Mouse (Mus musculus): ENCODE results near the gene Asgr1. TPM values are rescaled to one million over a fixed set of nuclear protein-coding genes. Genes with fewer than 3 reads are reported as not detected.

Gene Asgr1
- total and polyA plus RNA-seq, 3 experiments: not detected

- H3K36me3 ChIP-seq (replicated peaks): peaks cover 22% of the 10 kb centered on the region
- no peak for TF ChIP-seq CTCF (IDR thresholded peaks at IDR 0.05; ENCODE audit: low read depth, low read length)
- no peak for TF ChIP-seq GATA2 (IDR thresholded peaks at IDR 0.05; ENCODE audit: borderline replicate concordance, low read depth, low read length)
- no peak for TF ChIP-seq GATA1 (IDR thresholded peaks at IDR 0.05; ENCODE audit: borderline replicate concordance, low read length)
- no peak for DNase-seq (ENCODE audit: low spot score)
- H3K4me3 ChIP-seq (ENCODE audit: low read depth, low read length): no peak overlapping the region
- H3K4me1 ChIP-seq (ENCODE audit: insufficient read depth, low read depth, low read length): peaks cover 70% of the 10 kb centered on the region
- H3K9me3 ChIP-seq (replicated peaks): no peaks in the 10 kb centered on the region
- no peak for ATAC-seq (ENCODE audit: extremely low read depth, insufficient number of reproducible peaks, low FRiP score, poor library complexity, severe bottlenecking)
- peaks cover 5% of the 10 kb centered on the region; the same call in 1 of the 2 replicates for H3K27me3 ChIP-seq (ENCODE audit: insufficient read depth, low read length)
Measured at GRCm38 (mm10) chr11:70017199-70017767, 36.6 kb upstream of the Asgr1 start.

- ATAC-seq (ENCODE audit: extremely low read depth, insufficient number of reproducible peaks, low FRiP score, poor library complexity, severe bottlenecking) (no peak), DNase-seq (ENCODE audit: low spot score) (no peak)
- peaks cover 6% of the 10 kb centered on the region for H3K27me3 ChIP-seq (ENCODE audit: insufficient read depth, low read length)
- TF ChIP-seq GATA1 (IDR thresholded peaks at IDR 0.05; ENCODE audit: borderline replicate concordance, low read length): no peak
- no peak for TF ChIP-seq CTCF (IDR thresholded peaks at IDR 0.05; ENCODE audit: low read depth, low read length)
- no peak for TF ChIP-seq TAL1 (conservative IDR thresholded peaks at IDR 0.05; ENCODE audit: low read depth, low read length)
- no peak for TF ChIP-seq GATA2 (IDR thresholded peaks at IDR 0.05; ENCODE audit: borderline replicate concordance, low read depth, low read length)
- no peak for TF ChIP-seq POLR2AphosphoS5 (IDR thresholded peaks at IDR 0.05; ENCODE audit: insufficient replicate concordance, low read depth, low read length)
- peaks cover 12% of the 10 kb centered on the region for H3K36me3 ChIP-seq (replicated peaks)
- peaks cover 70% of the 10 kb centered on the region for H3K4me1 ChIP-seq (ENCODE audit: insufficient read depth, low read depth, low read length)
- peak overlapping the region; percentile 64 for H3K4me3 ChIP-seq (ENCODE audit: low read depth, low read length)
- no peaks in the 10 kb centered on the region for H3K9me3 ChIP-seq (replicated peaks)
Measured at GRCm38 (mm10) chr11:70018131-70018990, 35.5 kb upstream of the Asgr1 start.

DNA sequence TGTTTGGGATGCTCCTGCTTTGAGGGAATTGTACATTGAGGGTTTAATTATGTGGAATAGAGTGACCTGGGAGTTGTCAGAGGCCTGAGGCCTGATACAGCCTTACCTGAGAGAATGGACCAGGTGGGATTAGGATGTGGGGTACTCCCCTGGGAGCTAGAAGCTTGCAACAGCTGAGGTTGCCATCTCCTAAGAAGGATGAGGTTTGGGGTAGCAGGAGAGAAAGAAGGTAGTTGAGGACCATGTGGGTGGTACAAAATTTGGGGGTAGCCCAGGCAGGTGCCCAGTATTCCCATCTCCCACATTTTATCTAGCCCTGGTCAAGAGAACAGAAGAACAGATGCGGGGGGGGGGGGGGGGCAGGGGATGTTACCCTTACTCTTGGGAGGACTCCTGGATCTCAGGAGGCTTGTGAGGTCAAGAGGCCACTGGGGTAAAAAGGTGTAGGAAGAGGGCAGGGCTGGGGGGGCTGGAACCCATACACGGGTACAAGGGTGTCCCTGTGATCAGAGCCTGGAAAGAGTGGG, 34.3 kb upstream of the Asgr1 start:
- DNase-seq (ENCODE audit: low spot score): no peak
- H3K9me3 ChIP-seq (replicated peaks): no peaks in the 10 kb centered on the region
- H3K4me1 ChIP-seq (ENCODE audit: insufficient read depth, low read depth, low read length): peaks cover 62% of the 10 kb centered on the region
- peaks cover 18% of the 10 kb centered on the region for H3K27me3 ChIP-seq (ENCODE audit: insufficient read depth, low read length)
- ATAC-seq (ENCODE audit: extremely low read depth, insufficient number of reproducible peaks, low FRiP score, poor library complexity, severe bottlenecking): no peak
- TF ChIP-seq TAL1 (conservative IDR thresholded peaks at IDR 0.05; ENCODE audit: low read depth, low read length) (no peak), POLR2AphosphoS5 (IDR thresholded peaks at IDR 0.05; ENCODE audit: insufficient replicate concordance, low read depth, low read length) (no peak), GATA1 (IDR thresholded peaks at IDR 0.05; ENCODE audit: borderline replicate concordance, low read length) (no peak), CTCF (IDR thresholded peaks at IDR 0.05; ENCODE audit: low read depth, low read length) (no peak), GATA2 (IDR thresholded peaks at IDR 0.05; ENCODE audit: borderline replicate concordance, low read depth, low read length) (no peak)
- H3K4me3 ChIP-seq (ENCODE audit: low read depth, low read length): no peak overlapping the region
- no peaks in the 10 kb centered on the region for H3K36me3 ChIP-seq (replicated peaks)

- Histone ChIP-seq H3K36me3 (replicated peaks) (no peaks in the 10 kb centered on the region), H3K27me3 (ENCODE audit: insufficient read depth, low read length) (peaks cover 23% of the 10 kb centered on the region), H3K4me1 (ENCODE audit: insufficient read depth, low read depth, low read length) (peaks cover 57% of the 10 kb centered on the region), H3K9me3 (replicated peaks) (no peaks in the 10 kb centered on the region), H3K4me3 (ENCODE audit: low read depth, low read length) (no peak overlapping the region)
- DNase-seq (ENCODE audit: low spot score) (no peak), ATAC-seq (ENCODE audit: extremely low read depth, insufficient number of reproducible peaks, low FRiP score, poor library complexity, severe bottlenecking) (no peak)
- TF ChIP-seq GATA2 (IDR thresholded peaks at IDR 0.05; ENCODE audit: borderline replicate concordance, low read depth, low read length): no peak
- TF ChIP-seq POLR2AphosphoS5 (IDR thresholded peaks at IDR 0.05; ENCODE audit: insufficient replicate concordance, low read depth, low read length): no peak
- no peak for TF ChIP-seq CTCF (IDR thresholded peaks at IDR 0.05; ENCODE audit: low read depth, low read length)
Measured at GRCm38 (mm10) chr11:70020022-70020631, 33.8 kb upstream of the Asgr1 start.

DNA sequence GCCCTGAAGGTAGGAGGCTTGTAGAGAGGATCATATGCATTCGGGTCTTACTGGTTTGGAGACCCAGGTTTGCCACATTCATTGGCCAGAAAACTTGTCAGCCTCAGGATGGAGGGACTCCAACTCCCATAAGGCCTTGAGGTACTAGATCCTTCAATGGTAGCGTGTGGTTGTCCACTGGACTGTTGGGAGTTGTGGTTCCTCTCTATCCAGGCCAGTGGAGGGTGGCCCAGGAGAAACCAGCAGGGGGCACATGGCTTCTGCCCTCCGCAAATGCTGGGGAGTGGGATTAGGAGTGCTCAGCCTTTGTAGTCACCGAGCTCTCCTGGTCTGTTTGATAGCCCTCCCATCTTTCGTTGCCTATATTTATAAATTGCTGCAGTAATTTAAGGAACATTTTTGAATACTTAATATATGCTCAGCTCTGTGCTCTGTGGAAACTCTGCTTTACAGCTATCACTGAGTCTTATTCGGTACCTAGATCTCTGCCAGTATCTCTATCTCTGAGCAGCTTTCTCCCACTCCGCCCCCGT, 33.1 kb upstream of the Asgr1 start:
- TF ChIP-seq CTCF (IDR thresholded peaks at IDR 0.05; ENCODE audit: low read depth, low read length) (peak; percentile 34; the same call in 1 of the 2 replicates), POLR2AphosphoS5 (IDR thresholded peaks at IDR 0.05; ENCODE audit: insufficient replicate concordance, low read depth, low read length) (no peak)
- Histone ChIP-seq H3K36me3 (replicated peaks) (no peaks in the 10 kb centered on the region), H3K27me3 (ENCODE audit: insufficient read depth, low read length) (peaks cover 30% of the 10 kb centered on the region), H3K4me1 (ENCODE audit: insufficient read depth, low read depth, low read length) (peaks cover 53% of the 10 kb centered on the region), H3K9me3 (replicated peaks) (no peaks in the 10 kb centered on the region), H3K4me3 (ENCODE audit: low read depth, low read length) (peak overlapping the region; percentile 70)
- ATAC-seq (ENCODE audit: extremely low read depth, insufficient number of reproducible peaks, low FRiP score, poor library complexity, severe bottlenecking) (peak; percentile 70), DNase-seq (ENCODE audit: low spot score) (peak; percentile 74)
